Mouse (Mus musculus): Measurements from ENCODE around the gene Cryab.

DNA sequence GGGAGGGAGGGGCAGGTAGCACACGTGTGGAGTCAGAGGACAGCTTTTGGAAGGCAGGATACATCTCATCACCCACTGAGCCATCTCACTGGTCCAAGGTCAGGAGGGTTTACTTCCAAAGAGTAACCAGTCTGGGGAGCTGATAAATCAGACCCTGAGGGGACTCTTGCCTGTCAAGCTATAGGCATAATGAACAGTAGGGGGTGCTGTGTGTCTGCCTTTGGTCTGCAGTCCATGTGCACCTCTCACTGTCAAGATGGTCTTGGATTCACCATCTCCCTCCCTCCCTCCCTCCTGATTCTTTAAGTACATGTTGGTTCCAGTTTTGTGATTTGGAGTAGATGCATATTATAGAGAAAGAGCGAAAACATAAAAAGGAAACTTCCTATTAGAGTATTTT lies 49.9 kb downstream of the Cryab start:
- TF ChIP-seq CTCF (IDR thresholded peaks at IDR 0.05; ENCODE audit: control insufficient read depth, insufficient read depth, insufficient replicate concordance, low read depth, low read length) = peak; percentile 10; the same call in 1 of the 2 replicates
- no peak for TF ChIP-seq POLR2A (IDR thresholded peaks at IDR 0.05; ENCODE audit: control insufficient read depth, low read depth, low read length)

Measured in testis, adult 2 months (tissue).